Mouse (Mus musculus) neural tube, embryonic 15.5 days (tissue): ENCODE data around the gene Cdh5. TPM values are rescaled to one million over a fixed set of nuclear protein-coding genes. Genes with fewer than 3 reads are reported as not detected.

ENCODE experiments used
- ATAC-seq: fragments of 200-750 bp; cut with Nextera tagmentation; 2 replicates; pipeline ENCODE4 v1.8.0; 2017; ENCODE audit warnings: mild to moderate bottlenecking, moderate TSS enrichment, moderate library complexity; ENCODE audit not compliant: low FRiP score
- H3K27ac ChIP-seq: fragments of 300-500 bp; sonication (generic); replicated peaks from 2 replicates; pipeline ENCODE4 v1.5.1; 2015; ENCODE audit warnings: mild to moderate bottlenecking, inconsistent platforms
- H3K27me3 ChIP-seq: fragments of 300-500 bp; sonication (generic); replicated peaks from 2 replicates; pipeline ENCODE4 v1.6.1; 2015; ENCODE audit warnings: inconsistent platforms
- H3K36me3 ChIP-seq: fragments of 300-500 bp; sonication (generic); 2 replicates; pipeline ENCODE4 v1.6.1; 2015; ENCODE audit warnings: inconsistent platforms
- H3K4me1 ChIP-seq: fragments of 300-500 bp; sonication (generic); 2 replicates; pipeline ENCODE4 v1.6.1; 2015; ENCODE audit warnings: inconsistent platforms
- H3K4me2 ChIP-seq: fragments of 300-500 bp; sonication (generic); 2 replicates; pipeline ENCODE4 v1.6.1; 2015; ENCODE audit warnings: inconsistent platforms, mild to moderate bottlenecking, moderate library complexity
- H3K4me3 ChIP-seq: fragments of 300-500 bp; sonication (generic); replicated peaks from 2 replicates; pipeline ENCODE4 v1.5.1; 2015; ENCODE audit warnings: mild to moderate bottlenecking, inconsistent platforms
- H3K9ac ChIP-seq: fragments of 300-500 bp; sonication (generic); replicated peaks from 2 replicates; pipeline ENCODE4 v1.6.1; 2015; ENCODE audit warnings: mild to moderate bottlenecking, inconsistent platforms
- H3K9me3 ChIP-seq: fragments of 300-500 bp; sonication (generic); replicated peaks from 2 replicates; pipeline ENCODE4 v1.6.1; 2016; ENCODE audit warnings: inconsistent platforms
- WGBS: fragments of 180-500 bp; shearing (Covaris S2); methylation state at CpG from one replicate; pipeline ENCODE4 v1.1.7; 2015; ENCODE audit warnings: mixed read lengths; 5-methylcytosine and 5-hydroxymethylcytosine counted together
- polyA plus RNA-seq: library from polyadenylated mRNA; unstranded; fragments of >200 nt; fragmentation: Nextera tagmentation; extraction: Ambion mirVana; gene quantifications from 2 replicates; pipeline ENCODE4 v1.2.1, GENCODE M21; 2015

Cdh5 gene
- polyA plus RNA-seq, 1 experiment from 2014 or later, result 12.5 TPM

GRCm38 (mm10) chr8:104177054-104177453 is 75.6 kb downstream of the Cdh5 start:
- no peak overlapping the region for H3K4me3 ChIP-seq
- no peak for ATAC-seq
- H3K9ac ChIP-seq, result no peak overlapping the region
- H3K4me1 ChIP-seq, result peaks cover 8% of the 10 kb centered on the region; the same call in 1 of the 2 replicates
- WGBS, result 71% methylated on average over 4 of the region's 4 CpGs
- no peaks in the 10 kb centered on the region for H3K36me3 ChIP-seq
- no peak overlapping the region for H3K27ac ChIP-seq
- H3K4me2 ChIP-seq, result no peak overlapping the region
- H3K9me3 ChIP-seq, result no peaks in the 10 kb centered on the region
- H3K27me3 ChIP-seq, result peaks cover 12% of the 10 kb centered on the region

GRCm38 (mm10) chr8:104184905-104185304 is 83.5 kb downstream of the Cdh5 start:
- H3K4me2 ChIP-seq, result no peak overlapping the region
- no peaks in the 10 kb centered on the region for H3K27me3 ChIP-seq
- ATAC-seq, result no peak
- WGBS, result 31% methylated on average over 6 of the region's 6 CpGs
- H3K27ac ChIP-seq, result no peak overlapping the region
- no peaks in the 10 kb centered on the region for H3K36me3 ChIP-seq
- no peak overlapping the region for H3K4me3 ChIP-seq
- 0 out of 2 replicates have a peak, but pooled peaks cover 5% of the 10 kb centered on the region for H3K4me1 ChIP-seq
- no peaks in the 10 kb centered on the region for H3K9me3 ChIP-seq
- H3K9ac ChIP-seq, result no peak overlapping the region

GRCm38 (mm10) chr8:104186827-104187226 is 85.4 kb downstream of the Cdh5 start:
- Histone ChIP-seq H3K9ac (no peak overlapping the region), H3K27ac (no peak overlapping the region), H3K9me3 (no peaks in the 10 kb centered on the region), H3K4me3 (no peak overlapping the region), H3K36me3 (no peaks in the 10 kb centered on the region), H3K4me2 (no peak overlapping the region), H3K4me1 (peaks cover 13% of the 10 kb centered on the region), H3K27me3 (no peaks in the 10 kb centered on the region)
- WGBS, result 94% methylated on average over 4 of the region's 4 CpGs
- ATAC-seq, result no peak

- H3K9me3 ChIP-seq, result no peaks in the 10 kb centered on the region
- peaks cover 17% of the 10 kb centered on the region for H3K4me1 ChIP-seq
- H3K27ac ChIP-seq, result no peak overlapping the region
- 91% methylated on average over 6 of the region's 6 CpGs for WGBS
- H3K9ac ChIP-seq, result no peak overlapping the region
- H3K4me2 ChIP-seq, result no peak overlapping the region
- no peaks in the 10 kb centered on the region for H3K27me3 ChIP-seq
- ATAC-seq, result no peak
- H3K4me3 ChIP-seq, result no peak overlapping the region
- H3K36me3 ChIP-seq, result no peaks in the 10 kb centered on the region
Observed at GRCm38 (mm10) chr8:104187622-104188021, 86.2 kb downstream of the Cdh5 start.

- ATAC-seq, result no peak
- no peak overlapping the region for H3K9ac ChIP-seq
- H3K36me3 ChIP-seq, result no peaks in the 10 kb centered on the region
- no peak overlapping the region for H3K27ac ChIP-seq
- no peak overlapping the region for H3K4me2 ChIP-seq
- H3K27me3 ChIP-seq, result no peaks in the 10 kb centered on the region
- WGBS, result 78% methylated on average over 5 of the region's 5 CpGs
- no peak overlapping the region for H3K4me3 ChIP-seq
- H3K9me3 ChIP-seq, result 0 out of 2 replicates have a peak, but pooled peaks cover 3% of the 10 kb centered on the region
- H3K4me1 ChIP-seq, result peaks cover 17% of the 10 kb centered on the region
Observed at GRCm38 (mm10) chr8:104188459-104188858, 87.0 kb downstream of the Cdh5 start.

GRCm38 (mm10) chr8:104190777-104191468 is 89.5 kb downstream of the Cdh5 start:
- H3K4me3 ChIP-seq, result no peak overlapping the region
- WGBS, result 51% methylated on average over 6 of the region's 6 CpGs
- H3K27me3 ChIP-seq, result no peaks in the 10 kb centered on the region
- H3K9me3 ChIP-seq, result 0 out of 2 replicates have a peak, but pooled peaks cover 3% of the 10 kb centered on the region
- peaks cover 11% of the 10 kb centered on the region for H3K4me1 ChIP-seq
- no peaks in the 10 kb centered on the region for H3K36me3 ChIP-seq
- H3K9ac ChIP-seq, result no peak overlapping the region
- H3K27ac ChIP-seq, result no peak overlapping the region; the same call in 1 of the 2 replicates
- H3K4me2 ChIP-seq, result no peak overlapping the region
- ATAC-seq, result peak; percentile 31; the same call in 1 of the 2 replicates

- Histone ChIP-seq H3K4me1 (peaks cover 11% of the 10 kb centered on the region), H3K4me2 (0 out of 2 replicates have a peak overlapping the region, but pooled peaks have one; percentile 3), H3K36me3 (no peaks in the 10 kb centered on the region), H3K9me3 (0 out of 2 replicates have a peak, but pooled peaks cover 3% of the 10 kb centered on the region), H3K27ac (no peak overlapping the region; the same call in 1 of the 2 replicates), H3K9ac (no peak overlapping the region), H3K27me3 (no peaks in the 10 kb centered on the region), H3K4me3 (no peak overlapping the region)
- 13% methylated on average over 11 of the region's 11 CpGs for WGBS
- ATAC-seq, result peak; percentile 53; the same call in 1 of the 2 replicates
Observed at GRCm38 (mm10) chr8:104191496-104191895, 90.1 kb downstream of the Cdh5 start.

Other genes starting within 250 kb of the Cdh5 start
- 9.0 and 9.8 TPM in 2 replicates for gene Bean1, start 68.8 kb downstream of the Cdh5 start, polyA plus RNA-seq
- gene Tk2, start 146.9 kb downstream of the Cdh5 start, polyA plus RNA-seq, result 40.2 and 46.7 TPM in 2 replicates
- 36.8 and 38.3 TPM in 2 replicates for gene Cklf, start 149.2 kb downstream of the Cdh5 start, polyA plus RNA-seq
- not detected in 2 replicates for gene Cmtm2a, start 191.6 kb downstream of the Cdh5 start, polyA plus RNA-seq
- gene Gm45711, start 208.5 kb downstream of the Cdh5 start, polyA plus RNA-seq, result not detected in 2 replicates
- not detected in 2 replicates for gene Cmtm1, start 208.5 kb downstream of the Cdh5 start, polyA plus RNA-seq
- gene Gm11020, start 219.9 kb downstream of the Cdh5 start, polyA plus RNA-seq, result not detected in 2 replicates
- not detected in 2 replicates for gene Cmtm2b, start 220.6 kb downstream of the Cdh5 start, polyA plus RNA-seq
- 38.9 and 57.6 TPM in 2 replicates for gene Cmtm3, start 237.8 kb downstream of the Cdh5 start, polyA plus RNA-seq